Mouse (Mus musculus) G1E (cell line): ENCODE measurements at regions not wholly inside any gene's neighbourhood (a gene's known extent, or its start where the extent isn't known, plus 50 kb on each side); places are given as distances from the start of the nearest gene placed in this dataset.

ENCODE experiments used
- CTCF ChIP-seq: IDR thresholded peaks from 2 replicates; pipeline ENCODE4 v1.5.1; 2012; ENCODE audit warnings: low read depth, low read length, inconsistent platforms, mixed read lengths
- GATA1 ChIP-seq: IDR thresholded peaks from 2 replicates; pipeline ENCODE4 v1.6.1; 2012; ENCODE audit warnings: borderline replicate concordance, low read length, inconsistent platforms, mixed read lengths
- POLR2AphosphoS5 ChIP-seq: IDR thresholded peaks from 2 replicates; pipeline ENCODE4 v1.6.1; 2012; ENCODE audit warnings: low read depth, low read length, inconsistent platforms; ENCODE audit not compliant: insufficient replicate concordance
- TAL1 ChIP-seq: conservative IDR thresholded peaks from 2 replicates; pipeline ENCODE4 v1.6.1; 2012; ENCODE audit warnings: low read depth, low read length, inconsistent platforms, mixed read lengths

GRCm38 (mm10) chr4:131166574-131167270, 222.5 kb downstream of the Matn1 start:
- TF ChIP-seq CTCF (no peak), TAL1 (no peak), GATA1 (no peak), POLR2AphosphoS5 (no peak)
